Mouse (Mus musculus) heart, postnatal 0 days (tissue): ENCODE data around the gene Btc.

ENCODE experiments used
- CTCF ChIP-seq: IDR thresholded peaks from 2 replicates; pipeline ENCODE4 v1.5.1; 2016; ENCODE audit warnings: antibody characterized with exemption, control low read depth, low read depth
- EP300 ChIP-seq: IDR thresholded peaks from 2 replicates; pipeline ENCODE4 v1.6.1; 2016; ENCODE audit warnings: antibody characterized with exemption, low read depth

DNA sequence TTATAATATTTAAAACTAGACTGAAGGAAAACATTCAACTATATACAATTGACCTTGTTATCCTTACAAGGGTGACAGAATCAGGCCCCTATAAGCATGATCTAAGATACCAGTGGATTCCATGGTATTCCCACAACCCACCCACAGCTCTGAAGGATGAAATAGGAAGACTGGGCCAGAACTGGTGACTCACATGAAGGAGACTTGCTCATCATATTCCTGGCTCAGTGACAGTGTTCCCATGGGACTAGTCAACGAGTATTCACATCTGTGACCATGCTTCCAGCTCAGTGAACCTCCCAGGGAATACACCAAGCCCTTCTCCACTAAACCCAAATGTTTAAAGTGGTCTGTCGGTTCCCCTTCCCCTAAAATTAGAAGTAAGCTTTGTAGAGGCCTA is 27.3 kb downstream of the Btc start:
- TF ChIP-seq CTCF: no peak
- TF ChIP-seq EP300: no peak
